Mouse (Mus musculus) liver (tissue): Measurements from ENCODE around the gene Pjvk.

Source experiments
- DNase-seq: peaks from one replicate; pipeline ENCODE4 v3.0.0-alpha.2; 2020; ENCODE audit warnings: mixed read lengths

The Pjvk gene

GRCm38 (mm10) chr2:76672134-76672745 lies 24.0 kb downstream of the Pjvk start:
- no peak for DNase-seq

GRCm38 (mm10) chr2:76672966-76673392 lies 24.7 kb downstream of the Pjvk start, which contains the start of gene Fkbp7:
Gene Fkbp7 (minus strand): TSS chr2:76673116.
- peak; percentile 93 for DNase-seq

- DNase-seq = peak; percentile 63
These were observed 25.3 kb downstream of the Pjvk start for GRCm38 (mm10) chr2:76673472-76674081.

- peak; percentile 81 for DNase-seq
These were observed 26.6 kb downstream of the Pjvk start, which contains the start of gene Plekha3 for GRCm38 (mm10) chr2:76674725-76675427. Gene Plekha3 (plus strand): TSS chr2:76675281.

GRCm38 (mm10) chr2:76675451-76675850 lies 27.2 kb downstream of the Pjvk start:
- peak; percentile 25 for DNase-seq

- no peak for DNase-seq
These were observed 27.7 kb downstream of the Pjvk start for GRCm38 (mm10) chr2:76675949-76676348.

GRCm38 (mm10) chr2:76676401-76677226 lies 28.3 kb downstream of the Pjvk start:
- no peak for DNase-seq

GRCm38 (mm10) chr2:76682301-76682700 lies 34.0 kb downstream of the Pjvk start:
- DNase-seq = no peak

GRCm38 (mm10) chr2:76686986-76687385 lies 38.7 kb downstream of the Pjvk start:
- DNase-seq = no peak

- DNase-seq = no peak
These were observed 39.3 kb downstream of the Pjvk start for GRCm38 (mm10) chr2:76687608-76688007.

- DNase-seq = no peak
These were observed 39.9 kb downstream of the Pjvk start for GRCm38 (mm10) chr2:76688162-76688561.

GRCm38 (mm10) chr2:76690436-76691204 lies 42.3 kb downstream of the Pjvk start:
- DNase-seq = peak; percentile 26

GRCm38 (mm10) chr2:76693765-76694164 lies 45.5 kb downstream of the Pjvk start:
- DNase-seq = no peak

GRCm38 (mm10) chr2:76695290-76695689 lies 47.0 kb downstream of the Pjvk start:
- DNase-seq = no peak

- DNase-seq = no peak
These were observed 53.9 kb downstream of the Pjvk start for GRCm38 (mm10) chr2:76702188-76702587.

- DNase-seq = no peak
These were observed 54.5 kb downstream of the Pjvk start for GRCm38 (mm10) chr2:76702751-76703150.

GRCm38 (mm10) chr2:76705655-76706054 lies 57.4 kb downstream of the Pjvk start:
- no peak for DNase-seq
